Mouse (Mus musculus): Measurements from ENCODE around the gene Meox2. TPM values are rescaled to one million over a fixed set of nuclear protein-coding genes. Genes with fewer than 3 reads are reported as not detected.

The Meox2 gene
- polyA plus RNA-seq, 1 experiment from 2014 or later: 34.2 TPM

- Histone ChIP-seq H3K27ac (no peak overlapping the region), H3K9ac (no peak overlapping the region), H3K9me3 (no peaks in the 10 kb centered on the region), H3K4me1 (0 out of 2 replicates have a peak, but pooled peaks cover 7% of the 10 kb centered on the region), H3K27me3 (no peaks in the 10 kb centered on the region), H3K4me3 (no peak overlapping the region), H3K36me3 (no peaks in the 10 kb centered on the region), H3K4me2 (no peak overlapping the region)
- WGBS: 32% methylated on average over 3 of the region's 3 CpGs
- no peak for ATAC-seq (ENCODE audit: borderline replicate concordance, extremely low read depth, low FRiP score, low TSS enrichment)
These were observed 33.9 kb downstream of the Meox2 start for GRCm38 (mm10) chr12:37142080-37142703.

- no peaks in the 10 kb centered on the region for H3K36me3 ChIP-seq
- no peaks in the 10 kb centered on the region for H3K9me3 ChIP-seq
- 86% methylated on average over 1 of the region's 1 CpGs for WGBS
- H3K27me3 ChIP-seq: no peaks in the 10 kb centered on the region
- H3K4me1 ChIP-seq: 0 out of 2 replicates have a peak, but pooled peaks cover 7% of the 10 kb centered on the region
- H3K27ac ChIP-seq: no peak overlapping the region
- ATAC-seq (ENCODE audit: borderline replicate concordance, extremely low read depth, low FRiP score, low TSS enrichment): no peak
- H3K9ac ChIP-seq: no peak overlapping the region
- no peak overlapping the region for H3K4me2 ChIP-seq
- H3K4me3 ChIP-seq: no peak overlapping the region
These were observed 35.5 kb downstream of the Meox2 start for GRCm38 (mm10) chr12:37143879-37144278.

- H3K4me3 ChIP-seq: no peak overlapping the region
- H3K9me3 ChIP-seq: no peaks in the 10 kb centered on the region
- no peak for ATAC-seq (ENCODE audit: borderline replicate concordance, extremely low read depth, low FRiP score, low TSS enrichment)
- H3K27ac ChIP-seq: no peak overlapping the region
- H3K27me3 ChIP-seq: no peaks in the 10 kb centered on the region
- H3K4me1 ChIP-seq: no peaks in the 10 kb centered on the region
- no peak overlapping the region for H3K4me2 ChIP-seq
- no peaks in the 10 kb centered on the region for H3K36me3 ChIP-seq
- H3K9ac ChIP-seq: no peak overlapping the region
These were observed 59.4 kb downstream of the Meox2 start for GRCm38 (mm10) chr12:37167742-37168141.

- Histone ChIP-seq H3K4me1 (peaks cover 5% of the 10 kb centered on the region; the same call in 1 of the 2 replicates), H3K4me2 (no peak overlapping the region), H3K27ac (no peak overlapping the region), H3K27me3 (no peaks in the 10 kb centered on the region), H3K36me3 (no peaks in the 10 kb centered on the region), H3K9ac (no peak overlapping the region), H3K4me3 (no peak overlapping the region), H3K9me3 (no peaks in the 10 kb centered on the region)
- no peak for ATAC-seq (ENCODE audit: borderline replicate concordance, extremely low read depth, low FRiP score, low TSS enrichment)
- 89% methylated on average over 3 of the region's 3 CpGs for WGBS
These were observed 65.0 kb downstream of the Meox2 start for GRCm38 (mm10) chr12:37173324-37173723.

GRCm38 (mm10) chr12:37183689-37184088 is 75.3 kb downstream of the Meox2 start:
- H3K4me3 ChIP-seq: no peak overlapping the region
- no peaks in the 10 kb centered on the region for H3K36me3 ChIP-seq
- no peaks in the 10 kb centered on the region for H3K27me3 ChIP-seq
- H3K9me3 ChIP-seq: no peaks in the 10 kb centered on the region
- no peak overlapping the region for H3K9ac ChIP-seq
- ATAC-seq (ENCODE audit: borderline replicate concordance, extremely low read depth, low FRiP score, low TSS enrichment): no peak
- no peaks in the 10 kb centered on the region for H3K4me1 ChIP-seq
- no peak overlapping the region for H3K27ac ChIP-seq
- no peak overlapping the region for H3K4me2 ChIP-seq

GRCm38 (mm10) chr12:37188940-37189488 is 80.7 kb downstream of the Meox2 start:
- Histone ChIP-seq H3K4me3 (no peak overlapping the region), H3K9me3 (no peaks in the 10 kb centered on the region), H3K27ac (no peak overlapping the region), H3K27me3 (no peaks in the 10 kb centered on the region), H3K36me3 (no peaks in the 10 kb centered on the region), H3K9ac (no peak overlapping the region), H3K4me1 (no peaks in the 10 kb centered on the region), H3K4me2 (no peak overlapping the region)
- ATAC-seq (ENCODE audit: borderline replicate concordance, extremely low read depth, low FRiP score, low TSS enrichment): no peak
- 23% methylated on average over 5 of the region's 5 CpGs for WGBS

Other genes with a start within 250 kb of the Meox2 start
- 0.60 and 0.89 TPM in 2 replicates for gene Agmo, start 133.1 kb downstream of the Meox2 start, polyA plus RNA-seq (2015; fragmentation: Nextera tagmentation; extraction: Ambion mirVana)

All from lung, embryonic 15.5 days (tissue).